Mouse (Mus musculus) frontal cortex, adult (tissue): Measurements from ENCODE around the gene Fbxl19.
"Not testable (repeated sequence)": the region's sequence is repeated elsewhere in the genome, so short reads cannot be mapped to it uniquely, and the experiment has no call there.

ENCODE experiments used
- ATAC-seq: cut with Nextera tagmentation; 2 replicates; pipeline ENCODE4 v1.9.2; 2017; ENCODE audit warnings: mild to moderate bottlenecking, moderate library complexity, mixed read lengths; ENCODE audit not compliant: low TSS enrichment

The Fbxl19 gene

GRCm38 (mm10) chr7:127730170-127730569 is 14.2 kb upstream of the Fbxl19 start:
- ATAC-seq, result no peak

DNA sequence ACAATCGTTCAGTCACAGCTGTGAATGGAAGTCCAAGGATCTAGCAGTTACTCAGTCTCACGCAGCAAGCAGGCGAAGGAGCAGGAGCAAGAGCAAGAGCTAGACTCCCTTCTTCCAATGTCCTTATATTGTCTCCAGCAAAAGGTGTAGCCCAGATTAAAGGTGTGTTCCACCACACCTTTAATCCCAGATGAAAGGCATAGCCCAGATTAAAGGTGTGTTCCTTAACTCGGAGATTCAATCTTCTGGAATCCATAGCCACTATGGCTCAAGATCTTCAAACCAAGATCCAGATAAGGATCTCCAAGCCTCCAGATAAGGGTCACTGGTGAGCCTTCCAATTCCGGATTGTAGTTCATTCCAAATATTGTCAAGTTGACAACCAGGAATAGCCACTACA is 12.3 kb upstream of the Fbxl19 start, which contains the start of gene Ctf2:
TSS of gene Ctf2 (minus strand) at position 101 of the 400 bp plus-strand sequence.
- not testable (repeated sequence) for ATAC-seq

GRCm38 (mm10) chr7:127745251-127745651 is 908 bp downstream of the Fbxl19 start:
- ATAC-seq, result peak; percentile 78

DNA sequence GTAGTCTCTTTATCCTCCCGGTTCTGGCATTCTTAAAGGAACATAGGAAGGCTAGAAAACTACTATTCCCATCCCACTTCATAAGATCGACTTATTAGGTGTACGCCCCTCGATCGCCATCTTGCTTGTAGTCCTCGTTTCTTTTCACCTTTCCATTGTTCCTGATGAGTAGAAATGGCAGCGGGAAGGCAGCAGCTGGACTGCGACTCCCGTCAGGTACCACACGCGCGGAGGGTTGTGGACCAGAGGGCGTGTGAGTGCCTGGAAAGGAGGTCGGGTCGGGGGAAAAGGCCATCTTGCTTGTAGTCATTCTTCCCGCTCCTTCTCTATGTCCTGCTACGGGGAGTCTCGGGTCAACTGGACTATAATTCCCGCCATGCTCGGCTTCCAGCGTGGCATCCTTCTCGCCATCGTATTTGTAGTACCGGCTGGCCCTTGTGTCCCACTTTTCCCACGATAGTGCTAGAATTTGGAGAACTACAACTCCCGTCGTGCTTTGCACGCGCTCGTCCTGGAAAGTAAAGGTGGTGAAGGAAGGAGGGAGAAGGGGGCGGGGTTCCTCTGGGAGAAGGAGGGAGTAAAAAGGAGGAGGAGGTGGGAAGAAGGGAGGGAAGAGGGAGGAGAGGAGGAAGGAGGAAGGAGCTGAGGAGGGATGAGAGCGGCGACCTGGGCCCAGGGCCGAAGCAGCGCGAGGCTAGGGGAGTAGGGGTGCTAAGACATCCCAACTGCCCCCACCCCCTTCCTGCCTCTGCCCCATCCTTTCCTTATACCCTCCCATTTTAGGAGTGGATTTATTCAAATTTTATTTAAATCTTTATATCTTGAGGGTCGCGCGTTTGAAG is 1.5 kb downstream of the Fbxl19 start:
- peak; percentile 62 for ATAC-seq

DNA sequence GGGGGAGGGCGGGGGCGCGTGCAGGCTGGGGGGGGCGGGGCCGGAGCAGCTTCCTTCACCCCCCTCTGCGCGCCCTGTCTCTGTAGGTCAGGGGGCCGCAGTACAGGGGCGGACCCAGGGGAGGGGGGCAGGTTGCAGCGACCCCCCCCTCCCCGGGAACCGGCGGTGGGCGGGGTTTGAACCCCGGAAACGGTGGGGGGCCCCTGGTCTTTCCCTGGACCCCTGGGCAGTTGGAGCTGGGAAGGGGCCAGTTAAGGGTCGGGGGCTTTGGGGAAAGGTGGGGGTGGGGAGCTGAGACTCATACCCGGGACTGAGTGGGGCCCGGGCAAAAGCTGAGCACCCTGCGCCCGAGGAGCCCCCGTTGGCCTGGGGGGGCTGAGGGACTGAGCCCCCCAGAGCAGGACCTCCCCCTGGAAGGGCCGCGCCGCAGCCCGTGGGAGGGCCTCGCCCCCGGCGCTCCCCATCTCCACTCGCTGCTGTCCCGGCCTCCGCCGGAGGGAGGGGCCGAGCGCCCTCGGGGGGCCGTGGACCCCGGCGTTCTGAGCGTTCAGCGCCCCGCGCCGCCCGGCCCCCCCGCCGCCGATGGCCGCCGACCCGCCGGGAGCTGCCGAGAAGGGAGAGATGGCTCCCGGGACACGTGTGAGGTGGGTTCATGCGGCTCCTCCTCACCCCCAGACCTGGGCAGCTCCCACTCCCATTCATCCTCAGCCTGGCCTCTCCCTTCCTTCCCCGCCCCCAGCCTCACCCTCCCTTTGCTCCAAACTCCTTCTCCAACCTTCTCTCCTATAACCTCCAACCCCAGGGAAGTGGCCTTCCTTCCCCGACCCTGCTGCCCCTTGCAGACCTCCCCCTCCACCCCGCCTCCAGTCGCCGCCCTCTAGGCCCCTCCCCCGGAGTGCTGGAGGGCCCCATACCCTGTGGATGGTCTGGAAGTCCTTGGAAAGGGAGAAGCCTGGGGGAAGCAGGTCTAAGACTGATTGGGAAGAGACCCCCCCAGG is 2.5 kb downstream of the Fbxl19 start:
- no peak for ATAC-seq

- no peak for ATAC-seq
Measured at GRCm38 (mm10) chr7:127747559-127748234, 3.4 kb downstream of the Fbxl19 start.

GRCm38 (mm10) chr7:127748235-127748560 is 3.9 kb downstream of the Fbxl19 start:
- no peak for ATAC-seq

- ATAC-seq, result peak; percentile 76
Measured at GRCm38 (mm10) chr7:127750131-127751127, 6.1 kb downstream of the Fbxl19 start.

GRCm38 (mm10) chr7:127751619-127752018 is 7.3 kb downstream of the Fbxl19 start:
- no peak for ATAC-seq

GRCm38 (mm10) chr7:127752069-127752468 is 7.7 kb downstream of the Fbxl19 start:
- no peak for ATAC-seq

GRCm38 (mm10) chr7:127753158-127753557 is 8.8 kb downstream of the Fbxl19 start:
- no peak for ATAC-seq

DNA sequence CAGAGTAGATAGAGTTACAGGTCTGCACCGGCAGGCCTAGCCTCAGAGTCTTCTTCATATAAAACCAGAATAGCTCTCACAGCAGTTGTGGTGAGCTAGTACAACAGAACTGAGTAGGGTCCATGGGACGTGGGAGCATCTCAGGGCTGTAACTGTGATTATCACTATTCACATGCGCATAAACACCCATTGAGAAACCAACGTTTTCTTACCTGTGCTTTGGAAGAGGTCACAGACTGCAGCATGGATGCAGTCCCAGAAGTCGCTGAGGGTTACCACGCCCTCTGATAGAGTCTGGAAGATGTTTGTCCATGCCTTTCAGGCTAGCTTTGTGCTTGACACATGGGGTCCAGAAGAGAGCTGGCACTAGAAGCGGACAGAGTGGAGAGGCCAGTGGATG is 9.4 kb downstream of the Fbxl19 start:
- ATAC-seq, result no peak

- ATAC-seq, result no peak
Measured at GRCm38 (mm10) chr7:127759716-127760115, 15.4 kb downstream of the Fbxl19 start.

DNA sequence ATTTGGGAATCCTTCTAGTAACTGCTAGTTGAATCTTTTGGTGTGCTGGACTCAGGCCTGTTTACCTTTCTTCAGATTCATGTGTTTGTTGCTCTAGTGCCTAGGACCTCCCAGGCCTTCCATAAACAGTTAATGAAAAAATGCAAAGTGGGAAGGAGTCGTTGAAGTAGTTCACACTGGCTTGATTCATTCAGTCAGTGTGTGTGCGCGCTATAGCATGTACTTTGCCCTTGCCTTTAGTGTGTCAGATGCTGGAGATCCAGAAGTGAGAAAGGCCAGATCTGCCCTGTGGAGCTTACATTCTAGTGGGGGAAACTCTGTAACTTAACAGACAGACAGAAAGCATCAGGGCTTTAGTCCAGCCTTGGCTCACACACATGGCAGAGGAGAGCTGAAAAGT is 16.1 kb downstream of the Fbxl19 start:
- no peak for ATAC-seq

- peak; percentile 62; the same call in 1 of the 2 replicates for ATAC-seq
Measured at GRCm38 (mm10) chr7:127761026-127761425, 16.7 kb downstream of the Fbxl19 start.

- ATAC-seq, result no peak
Measured at GRCm38 (mm10) chr7:127763642-127764041, 19.3 kb downstream of the Fbxl19 start.

DNA sequence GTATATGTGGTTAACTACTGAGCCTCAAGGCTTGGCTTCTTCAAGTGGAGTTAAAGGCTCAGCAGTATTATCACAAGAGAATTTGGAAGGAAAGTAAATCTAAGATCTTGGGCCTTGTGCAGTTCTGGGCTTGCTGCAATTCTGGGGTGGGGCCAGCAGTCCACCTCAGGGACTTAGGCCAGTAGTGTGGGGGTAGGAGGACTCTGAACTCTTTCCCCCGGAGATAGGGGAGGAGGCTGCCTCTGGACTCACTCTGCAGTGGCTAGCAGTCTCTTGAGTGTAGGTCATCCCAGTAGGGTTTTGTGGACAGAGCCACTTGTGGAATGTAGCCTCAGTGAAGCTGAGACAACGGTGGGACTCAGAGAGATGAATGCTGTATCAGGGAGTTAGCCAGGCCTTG is 21.4 kb downstream of the Fbxl19 start:
- no peak for ATAC-seq

DNA sequence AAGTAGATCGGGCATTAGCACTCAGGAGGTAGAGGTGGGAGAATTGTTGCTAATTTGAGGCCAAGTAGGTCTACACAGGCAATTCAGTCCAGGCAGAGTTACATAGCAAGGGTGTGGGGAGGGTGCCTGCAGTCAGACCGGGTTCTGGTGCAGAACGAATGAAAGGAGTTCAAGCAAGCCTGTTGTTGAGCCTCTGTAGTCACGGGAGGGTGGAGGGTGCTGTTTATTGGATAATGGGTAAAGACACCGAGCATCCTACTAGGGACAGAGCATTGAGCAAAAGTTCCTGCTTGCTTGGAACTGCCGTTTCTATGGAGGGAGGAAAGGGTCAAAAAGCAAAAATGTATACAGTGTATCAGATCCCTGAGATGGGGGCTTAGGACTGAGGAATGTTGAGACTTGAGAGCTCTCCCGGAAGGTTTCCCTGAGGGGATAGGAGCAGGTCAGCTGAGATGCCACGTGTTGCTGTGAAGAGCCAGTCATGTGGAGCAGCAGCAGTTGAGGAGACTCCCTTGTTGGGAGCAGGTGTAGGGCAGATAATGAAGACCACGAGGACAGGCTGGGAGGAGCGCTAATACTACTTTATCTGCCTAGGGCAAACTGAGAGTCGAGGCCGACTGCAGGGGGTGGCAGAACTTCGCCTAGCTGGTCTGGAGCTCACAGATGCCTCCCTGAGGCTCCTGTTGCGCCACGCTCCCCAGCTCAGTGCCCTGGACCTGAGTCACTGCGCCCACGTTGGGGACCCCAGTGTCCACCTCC is 22.7 kb downstream of the Fbxl19 start:
- ATAC-seq, result no peak

DNA sequence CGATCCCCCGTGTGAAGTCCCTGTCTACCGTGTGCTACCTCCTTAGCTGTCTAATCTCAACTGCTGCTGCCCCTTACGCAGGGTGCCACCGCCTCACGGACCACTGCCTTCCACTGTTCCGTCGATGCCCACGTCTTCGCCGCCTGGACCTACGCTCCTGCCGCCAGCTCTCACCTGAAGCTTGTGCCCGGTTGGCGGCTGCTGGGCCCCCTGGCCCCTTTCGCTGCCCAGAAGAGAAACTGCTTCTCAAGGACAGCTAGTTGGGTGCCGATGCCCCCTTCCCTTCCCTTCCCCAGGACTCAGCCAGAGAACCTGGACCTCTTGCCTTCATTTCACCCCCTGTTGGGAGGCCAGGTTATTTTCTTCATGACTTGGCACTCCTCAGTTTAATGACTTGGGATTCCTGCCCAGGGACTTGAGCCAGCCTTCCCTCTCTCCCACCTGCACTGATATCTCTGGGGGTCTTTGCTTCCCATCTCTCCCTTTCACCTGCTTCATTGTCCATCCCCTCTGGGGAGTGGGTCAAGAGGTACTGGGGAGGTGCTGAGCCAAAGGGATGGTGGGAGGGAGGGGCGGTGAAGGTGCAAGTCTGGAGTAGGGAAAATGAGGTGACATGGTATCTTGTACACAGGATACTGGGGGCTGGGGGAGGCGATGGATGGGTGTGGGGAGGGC is 23.5 kb downstream of the Fbxl19 start:
- ATAC-seq, result no peak
